Mouse (Mus musculus): ENCODE measurements around the gene Wdpcp.

Gene Wdpcp

DNA sequence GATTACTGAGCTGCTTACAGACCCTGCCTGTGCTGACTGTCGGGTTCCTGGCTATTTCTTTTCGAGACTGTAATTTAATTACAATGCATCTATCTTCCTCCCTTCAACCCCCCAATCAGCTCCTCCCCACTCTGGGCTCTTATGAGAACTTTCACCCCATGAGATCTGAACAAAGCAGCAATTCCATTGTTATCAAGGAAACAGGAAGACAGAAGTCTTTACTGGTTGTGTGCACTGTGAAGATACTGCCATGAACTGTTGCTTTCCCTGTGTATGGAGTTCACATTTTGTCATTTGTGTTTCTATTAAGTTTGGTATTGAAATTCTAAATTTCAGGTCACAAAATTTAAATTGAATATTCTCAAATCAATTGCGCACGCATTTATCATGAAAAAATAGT lies 177.5 kb downstream of the Wdpcp start:
- no peak for DNase-seq (ENCODE audit: low read depth)

DNA sequence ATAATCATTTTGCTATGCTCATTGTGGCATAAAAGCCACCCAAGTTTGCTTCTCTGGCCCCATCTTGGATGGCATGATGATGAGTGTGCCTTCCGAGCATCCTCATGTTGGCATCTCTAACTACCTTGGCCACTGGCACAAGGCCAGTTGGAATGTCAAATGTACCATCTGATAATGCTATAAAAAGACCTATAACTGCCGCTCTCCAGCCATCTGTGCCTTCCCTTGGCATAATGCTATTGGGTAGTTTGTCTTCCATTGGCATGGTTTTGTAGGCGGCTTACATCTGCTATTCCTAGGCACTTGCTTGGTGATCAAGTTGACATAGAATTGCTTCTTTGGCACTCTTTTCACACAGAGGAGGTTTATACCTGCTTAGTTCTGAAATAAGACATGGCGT lies 191.2 kb downstream of the Wdpcp start:
- DNase-seq (ENCODE audit: low read depth), result no peak

DNA sequence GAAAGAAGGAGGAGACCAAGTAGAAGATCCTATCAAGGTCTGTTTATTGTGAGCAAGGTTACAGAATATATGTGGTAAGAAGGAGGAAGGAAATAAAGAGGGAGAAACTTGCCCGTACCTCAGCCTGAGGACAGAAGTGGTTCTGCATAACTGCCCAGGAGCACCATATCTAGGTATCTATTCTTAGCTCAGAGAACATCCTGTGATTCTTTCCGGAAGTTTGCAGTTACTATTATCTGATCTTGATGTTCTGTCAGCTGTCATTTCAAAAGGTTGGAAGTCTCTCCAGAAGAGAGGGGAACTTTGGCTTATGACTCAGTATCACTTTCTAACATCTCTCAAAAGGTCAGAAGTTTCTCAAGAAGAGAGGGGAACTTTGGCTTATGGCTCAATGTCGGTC lies 216.8 kb downstream of the Wdpcp start:
- DNase-seq (ENCODE audit: low read depth), result no peak

DNA sequence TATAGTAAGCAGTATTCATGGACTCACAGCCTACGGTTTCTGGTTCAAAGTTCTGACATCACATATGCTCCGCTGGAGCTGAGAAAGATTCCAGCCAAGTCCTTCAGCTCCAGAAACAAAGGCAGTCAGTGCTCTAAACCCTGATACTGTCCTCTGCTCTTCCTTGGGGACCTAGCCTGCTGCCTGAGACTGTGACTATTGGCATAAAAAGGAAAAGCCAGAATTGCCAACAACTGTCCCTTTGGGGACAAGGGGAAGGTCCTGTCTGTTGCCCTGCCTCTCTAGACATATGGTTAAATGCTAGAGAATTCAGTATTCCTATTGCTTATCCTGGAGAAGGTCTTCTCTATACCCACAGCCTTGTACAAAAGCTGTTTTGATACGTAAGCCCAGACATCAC lies 252.9 kb downstream of the Wdpcp start:
- no peak for DNase-seq (ENCODE audit: low read depth)

DNA sequence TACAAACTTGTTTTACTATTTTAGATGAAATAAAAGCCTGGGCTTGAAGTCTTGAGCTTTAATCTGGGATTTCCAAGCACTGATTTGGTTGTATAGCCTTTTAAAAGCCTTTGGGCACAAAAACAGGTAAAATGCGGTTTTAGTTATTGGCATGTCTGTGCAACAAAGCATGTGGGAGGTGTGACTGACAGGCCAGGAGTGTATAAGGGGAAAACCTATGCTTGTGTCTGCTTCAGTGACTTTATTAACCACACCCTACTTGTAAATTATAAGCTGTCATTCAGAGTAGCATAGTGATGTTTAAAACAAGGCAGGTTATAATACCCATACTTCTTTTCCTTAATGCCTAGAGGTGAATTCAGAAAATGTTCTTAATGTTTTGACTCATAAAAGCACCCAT lies 254.5 kb downstream of the Wdpcp start:
- no peak for DNase-seq (ENCODE audit: low read depth)

DNA sequence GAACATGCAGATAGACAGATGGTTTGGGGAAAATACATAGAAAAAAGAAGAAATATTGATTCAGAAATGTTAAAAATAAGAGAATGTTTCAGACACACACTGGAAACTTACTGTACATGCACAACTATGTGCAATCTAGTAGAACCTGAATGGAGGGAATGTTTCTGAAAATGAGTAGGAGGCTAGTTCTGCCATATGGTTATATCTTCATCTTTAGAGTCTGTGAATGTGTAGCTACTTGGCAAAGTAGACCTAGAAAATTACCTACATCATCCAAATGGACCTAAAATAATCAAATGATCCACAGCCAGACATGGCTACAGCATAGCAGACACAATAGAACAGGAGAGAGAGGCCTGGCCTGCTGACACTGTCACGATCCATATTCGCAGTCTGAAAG lies 275.0 kb downstream of the Wdpcp start:
- DNase-seq (ENCODE audit: low read depth), result no peak

DNA sequence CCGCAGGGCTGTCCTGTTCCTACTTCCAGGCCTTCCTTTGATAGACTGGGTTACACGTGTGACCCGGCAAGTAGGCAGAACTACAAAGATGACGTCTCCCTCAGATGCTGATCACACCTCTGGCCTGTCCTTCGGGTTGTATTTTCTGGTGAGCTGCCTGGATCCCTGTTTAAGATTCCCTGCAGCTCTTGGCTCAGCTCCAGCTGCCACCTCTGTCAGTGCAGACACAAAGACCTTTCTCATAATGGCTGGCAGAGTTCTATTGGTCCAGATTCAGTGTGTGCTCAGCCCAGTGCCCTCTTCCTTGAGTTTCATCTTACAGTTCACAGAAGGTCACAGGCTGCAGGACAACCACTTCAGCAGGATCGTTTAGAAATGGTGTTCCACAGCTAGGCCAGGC lies 292.0 kb downstream of the Wdpcp start:
- DNase-seq (ENCODE audit: low read depth), result no peak

DNA sequence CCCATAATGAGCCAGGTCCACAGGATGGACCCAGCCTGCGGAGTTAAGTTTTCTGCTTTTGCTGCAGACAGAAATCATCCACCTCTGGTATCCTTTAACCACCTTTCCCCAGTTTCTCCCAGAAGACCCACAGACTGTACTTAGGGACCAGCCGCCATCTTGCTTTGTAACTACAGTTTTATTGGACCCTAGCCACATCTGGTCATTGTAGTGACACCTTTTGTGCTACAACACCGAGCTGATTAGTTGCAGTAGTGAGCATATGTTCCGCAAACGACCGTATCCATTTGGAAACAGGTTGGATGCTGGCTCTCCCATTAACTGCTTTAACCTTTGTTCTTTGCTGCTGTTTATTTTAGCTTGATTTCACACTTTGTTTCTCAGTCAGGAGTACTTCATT lies 292.5 kb downstream of the Wdpcp start:
- no peak for DNase-seq (ENCODE audit: low read depth)

DNA sequence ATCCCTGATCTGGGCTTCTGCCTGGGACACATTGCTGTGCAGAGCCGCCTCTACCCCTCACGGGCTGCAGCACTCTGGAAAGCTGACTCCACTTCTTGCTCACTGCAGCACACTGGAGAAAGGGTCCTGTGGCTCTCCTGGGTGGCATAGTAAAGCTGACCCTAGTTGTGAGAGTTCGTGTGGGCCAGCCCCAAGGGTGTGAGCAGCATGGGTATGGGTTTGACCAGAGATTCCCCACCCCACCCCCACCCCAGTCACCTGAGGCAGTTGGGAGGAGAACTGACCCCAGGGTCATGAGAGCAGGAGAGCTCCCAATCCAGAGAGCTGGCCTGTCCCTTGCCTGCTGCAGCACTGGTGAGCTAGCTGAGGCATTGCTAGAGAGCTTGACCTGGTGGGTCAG lies 296.6 kb downstream of the Wdpcp start:
- DNase-seq (ENCODE audit: low read depth), result no peak

DNA sequence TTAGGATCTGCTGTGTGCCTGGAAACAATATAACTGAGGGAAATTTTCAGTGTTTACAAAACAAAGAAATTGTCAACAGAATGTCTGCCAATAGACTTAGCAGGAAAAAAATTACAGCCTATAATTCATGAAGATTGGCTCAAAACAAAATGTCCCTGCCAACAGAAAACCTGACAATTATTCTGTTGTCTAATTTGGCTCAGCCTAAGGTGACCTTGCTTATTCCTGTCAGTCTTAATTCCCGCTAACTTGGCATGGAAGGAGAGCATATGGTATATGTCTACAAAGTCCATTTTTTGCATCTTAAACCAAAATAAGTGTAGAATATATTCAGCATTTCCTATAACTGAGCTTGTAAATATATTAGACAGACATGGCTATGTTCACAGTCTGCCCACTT lies 298.8 kb downstream of the Wdpcp start:
- DNase-seq (ENCODE audit: low read depth), result no peak

DNA sequence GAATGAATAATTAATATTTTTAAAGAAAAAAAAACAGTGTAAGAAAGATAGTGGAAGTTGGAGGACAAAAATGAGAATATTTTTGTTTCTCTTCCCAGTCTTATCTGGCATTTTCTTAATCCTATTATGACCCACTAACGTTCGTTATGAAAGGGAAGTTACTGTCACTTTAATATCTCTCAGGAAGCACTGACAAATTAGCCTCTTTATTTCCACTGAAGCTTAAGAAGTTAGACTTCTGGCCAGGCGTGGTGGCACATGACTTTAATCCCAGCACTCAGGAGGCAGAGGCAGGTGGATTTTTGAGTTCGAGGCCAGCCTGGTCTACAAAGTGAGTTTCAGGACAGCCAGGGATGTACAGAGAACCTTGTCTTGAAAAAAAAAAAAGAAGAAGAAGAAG lies 299.7 kb downstream of the Wdpcp start:
- no peak for DNase-seq (ENCODE audit: low read depth)

DNA sequence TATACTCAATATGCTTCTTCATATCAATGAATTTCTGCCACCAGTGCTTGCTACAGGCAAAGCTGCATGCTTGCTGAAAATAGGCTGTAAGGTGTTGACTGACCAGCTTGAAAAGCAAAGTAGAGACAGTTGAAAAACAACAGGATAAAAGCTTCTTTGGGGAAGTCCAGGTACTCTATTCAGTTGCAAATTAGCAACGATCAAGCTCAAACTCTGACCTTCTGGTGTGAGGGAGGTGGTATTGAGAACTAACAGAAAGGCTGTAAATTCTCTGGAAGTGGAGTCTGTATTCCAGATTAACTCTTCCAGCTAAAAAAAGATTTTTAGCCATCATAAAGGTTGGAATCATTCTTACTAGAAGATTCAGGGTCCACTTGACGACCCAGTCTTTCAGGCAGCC lies 303.0 kb downstream of the Wdpcp start:
- no peak for DNase-seq (ENCODE audit: low read depth)

DNA sequence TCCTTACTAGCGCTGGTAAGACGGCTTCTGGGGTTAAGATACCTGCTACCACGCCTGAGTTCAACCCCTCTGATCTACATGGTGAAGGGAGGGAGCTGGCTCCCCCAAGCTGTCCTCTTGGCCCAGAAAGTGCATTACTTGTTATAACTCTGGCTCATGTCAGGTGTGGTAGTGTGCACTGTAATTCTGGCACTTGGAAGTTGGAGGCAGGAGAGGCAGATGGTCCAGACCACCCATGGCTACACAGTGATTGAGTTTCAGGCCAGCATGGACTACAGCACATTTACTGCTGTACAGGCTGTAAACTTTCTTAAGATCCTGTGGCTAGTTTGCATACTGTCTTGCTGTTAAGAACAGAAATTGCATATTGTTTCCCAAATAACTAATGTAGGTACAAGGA lies 322.7 kb downstream of the Wdpcp start:
- DNase-seq (ENCODE audit: low read depth), result no peak

DNA sequence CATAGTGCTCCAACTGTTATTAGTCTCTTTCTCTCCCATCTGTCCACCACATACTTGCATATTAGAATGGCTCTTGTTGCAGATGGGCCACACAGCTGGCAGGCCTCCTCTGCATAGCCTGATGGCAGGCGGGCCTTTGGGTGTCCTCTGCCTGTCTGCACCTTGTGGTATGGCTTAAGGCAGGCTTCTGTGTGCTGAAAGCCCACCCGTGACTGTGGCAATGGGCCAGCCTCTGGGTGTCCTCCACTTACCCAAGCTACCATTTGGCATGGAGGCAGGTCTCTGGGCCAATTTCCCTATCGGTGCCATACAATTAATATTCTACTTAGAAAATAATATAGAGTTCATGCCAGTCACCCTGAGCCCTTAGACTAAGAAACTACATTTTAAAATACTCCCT lies 350.5 kb downstream of the Wdpcp start:
- no peak for DNase-seq (ENCODE audit: low read depth)
